Mouse (Mus musculus) forebrain, embryonic 10.5 days (tissue): ENCODE results near the gene Acer3. TPM values are rescaled to one million over a fixed set of nuclear protein-coding genes. Genes with fewer than 3 reads are reported as not detected.
"Not testable (repeated sequence)": the region's sequence is repeated elsewhere in the genome, so short reads cannot be mapped to it uniquely, and the experiment has no call there.

Source experiments
- DNase-seq: peaks from one replicate; pipeline ENCODE4 v3.0.0-alpha.2; 2017; ENCODE audit warnings: low spot score; ENCODE audit errors: extremely low spot score
- H3K27ac ChIP-seq: fragments of 300-500 bp; sonication (generic); 2 replicates; pipeline ENCODE4 v1.5.1; 2016; ENCODE audit warnings: mild to moderate bottlenecking
- H3K27me3 ChIP-seq: fragments of 300-500 bp; sonication (generic); 2 replicates; pipeline ENCODE4 v1.6.1; 2016; ENCODE audit warnings: mild to moderate bottlenecking; ENCODE audit not compliant: poor library complexity, severe bottlenecking
- H3K36me3 ChIP-seq: fragments of 300-500 bp; sonication (generic); replicated peaks from 2 replicates; pipeline ENCODE4 v1.6.1; 2016; ENCODE audit warnings: mild to moderate bottlenecking, moderate library complexity
- H3K4me1 ChIP-seq: fragments of 300-500 bp; sonication (generic); 2 replicates; pipeline ENCODE4 v1.6.1; 2016
- H3K4me3 ChIP-seq: fragments of 300-500 bp; sonication (generic); 2 replicates; pipeline ENCODE4 v1.5.1; 2016; ENCODE audit warnings: mild to moderate bottlenecking, moderate library complexity
- H3K9me3 ChIP-seq: fragments of 300-500 bp; sonication (generic); 2 replicates; pipeline ENCODE4 v1.6.1; 2016; ENCODE audit warnings: mild to moderate bottlenecking, moderate library complexity
- WGBS: fragments of 180-500 bp; shearing (Covaris S2); methylation state at CpG from one replicate; pipeline ENCODE4 v1.1.7; 2016; 5-methylcytosine and 5-hydroxymethylcytosine counted together
- polyA plus RNA-seq: library from polyadenylated mRNA; unstranded; fragments of >200 nt; fragmentation: Nextera tagmentation; extraction: Ambion mirVana; gene quantifications from 2 replicates; pipeline ENCODE4 v1.2.1, GENCODE M21; 2016

Acer3 gene
- polyA plus RNA-seq, 1 experiment from 2014 or later = 22.4 TPM

DNA sequence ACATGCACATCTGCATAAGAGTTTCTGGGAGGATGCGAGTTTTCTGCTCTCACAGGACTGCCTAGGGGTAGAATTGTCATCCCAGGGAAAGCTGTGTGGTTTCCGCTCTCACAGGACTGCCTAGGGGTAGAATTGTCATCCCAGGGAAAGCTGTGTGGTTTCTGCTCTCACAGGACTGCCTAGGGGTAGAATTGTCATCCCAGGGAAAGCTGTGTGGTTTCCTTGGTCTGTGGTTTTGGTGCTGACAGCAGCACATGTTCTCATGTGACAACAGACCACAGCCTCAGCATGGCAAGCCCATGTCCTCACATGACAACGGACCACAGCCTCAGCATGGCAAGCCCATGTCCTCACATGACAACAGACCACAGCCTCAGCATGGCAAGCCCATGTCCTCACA is 133.7 kb downstream of the Acer3 start:
- Histone ChIP-seq H3K4me1 (peaks cover 32% of the 10 kb centered on the region), H3K27me3 (peaks cover 83% of the 10 kb centered on the region)
- not testable (repeated sequence) for DNase-seq, H3K9me3 ChIP-seq, H3K27ac ChIP-seq, H3K4me3 ChIP-seq, H3K36me3 ChIP-seq
- WGBS = 79% methylated on average over 3 of the region's 3 CpGs

GRCm38 (mm10) chr7:98186637-98187036 is 134.4 kb downstream of the Acer3 start:
- H3K4me3 ChIP-seq = no peak overlapping the region
- H3K27me3 ChIP-seq = peaks cover 83% of the 10 kb centered on the region
- WGBS = 57% methylated on average over 8 of the region's 8 CpGs
- H3K36me3 ChIP-seq = no peaks in the 10 kb centered on the region
- H3K4me1 ChIP-seq = peaks cover 32% of the 10 kb centered on the region
- DNase-seq = peak; percentile 54
- H3K9me3 ChIP-seq = no peaks in the 10 kb centered on the region
- H3K27ac ChIP-seq = no peak overlapping the region

- H3K36me3 ChIP-seq = no peaks in the 10 kb centered on the region
- H3K27ac ChIP-seq = no peak overlapping the region
- 93% methylated on average over 6 of the region's 6 CpGs for WGBS
- DNase-seq = no peak
- H3K27me3 ChIP-seq = peaks cover 82% of the 10 kb centered on the region
- no peaks in the 10 kb centered on the region for H3K9me3 ChIP-seq
- no peak overlapping the region for H3K4me3 ChIP-seq
- peaks cover 32% of the 10 kb centered on the region for H3K4me1 ChIP-seq
These were observed 135.7 kb downstream of the Acer3 start for GRCm38 (mm10) chr7:98185326-98185725.

GRCm38 (mm10) chr7:98178560-98179231 is 142.3 kb downstream of the Acer3 start:
- no peak for DNase-seq
- WGBS = 88% methylated on average over 5 of the region's 5 CpGs
- Histone ChIP-seq H3K4me3 (peak overlapping the region; percentile 86), H3K27me3 (peaks cover 68% of the 10 kb centered on the region), H3K9me3 (no peaks in the 10 kb centered on the region), H3K27ac (peak overlapping the region; percentile 86), H3K4me1 (peaks cover 21% of the 10 kb centered on the region), H3K36me3 (no peaks in the 10 kb centered on the region)

- H3K27ac ChIP-seq = peak within 1 kb of the TSS; percentile 86
- H3K9me3 ChIP-seq = no peaks in the 10 kb centered on the region
- WGBS = 2% methylated on average over 44 of the region's 44 CpGs
- H3K27me3 ChIP-seq = peaks cover 61% of the 10 kb centered on the region
- peaks cover 27% of the 10 kb centered on the region for H3K4me1 ChIP-seq
- DNase-seq = peak; percentile 76
- peak within 1 kb of the TSS; percentile 86 for H3K4me3 ChIP-seq
- no peaks in the 10 kb centered on the region for H3K36me3 ChIP-seq
These were observed 143.0 kb downstream of the Acer3 start, which contains the start of gene Capn5 for GRCm38 (mm10) chr7:98177929-98178559. Capn5 (minus strand) TSS chr7:98178274.

DNA sequence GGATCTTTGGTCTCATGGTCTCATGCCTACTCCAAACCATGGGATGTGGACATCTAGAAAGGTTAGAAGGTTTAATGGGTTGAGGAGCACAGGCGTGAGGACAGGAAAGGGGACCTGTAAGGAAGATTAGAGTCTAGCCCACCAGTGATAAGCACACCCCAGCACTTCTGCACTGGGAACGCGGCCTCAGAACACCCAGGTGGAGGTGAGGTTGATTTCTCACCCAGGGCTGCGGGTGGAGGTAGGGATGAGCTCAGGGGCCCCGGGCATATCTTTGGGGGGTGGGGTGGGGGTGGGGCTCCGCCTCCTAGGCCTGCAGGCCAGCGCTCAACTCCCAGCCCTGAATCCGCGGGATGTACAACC is 143.5 kb downstream of the Acer3 start:
- no peak for DNase-seq
- H3K4me3 ChIP-seq = peak overlapping the region; percentile 86
- peaks cover 29% of the 10 kb centered on the region for H3K4me1 ChIP-seq
- peak overlapping the region; percentile 86 for H3K27ac ChIP-seq
- WGBS = 10% methylated on average over 9 of the region's 9 CpGs
- peaks cover 56% of the 10 kb centered on the region for H3K27me3 ChIP-seq
- no peaks in the 10 kb centered on the region for H3K36me3 ChIP-seq
- H3K9me3 ChIP-seq = no peaks in the 10 kb centered on the region

- peaks cover 51% of the 10 kb centered on the region for H3K27me3 ChIP-seq
- H3K27ac ChIP-seq = peak overlapping the region; percentile 86
- 62% methylated on average over 2 of the region's 2 CpGs for WGBS
- H3K9me3 ChIP-seq = no peaks in the 10 kb centered on the region
- H3K36me3 ChIP-seq = no peaks in the 10 kb centered on the region
- H3K4me1 ChIP-seq = peaks cover 34% of the 10 kb centered on the region
- DNase-seq = no peak
- peak overlapping the region; percentile 86 for H3K4me3 ChIP-seq
These were observed 143.9 kb downstream of the Acer3 start for GRCm38 (mm10) chr7:98177071-98177485.

GRCm38 (mm10) chr7:98176322-98177070 is 144.5 kb downstream of the Acer3 start:
- H3K4me3 ChIP-seq = peak overlapping the region; percentile 86; the same call in 1 of the 2 replicates

DNA sequence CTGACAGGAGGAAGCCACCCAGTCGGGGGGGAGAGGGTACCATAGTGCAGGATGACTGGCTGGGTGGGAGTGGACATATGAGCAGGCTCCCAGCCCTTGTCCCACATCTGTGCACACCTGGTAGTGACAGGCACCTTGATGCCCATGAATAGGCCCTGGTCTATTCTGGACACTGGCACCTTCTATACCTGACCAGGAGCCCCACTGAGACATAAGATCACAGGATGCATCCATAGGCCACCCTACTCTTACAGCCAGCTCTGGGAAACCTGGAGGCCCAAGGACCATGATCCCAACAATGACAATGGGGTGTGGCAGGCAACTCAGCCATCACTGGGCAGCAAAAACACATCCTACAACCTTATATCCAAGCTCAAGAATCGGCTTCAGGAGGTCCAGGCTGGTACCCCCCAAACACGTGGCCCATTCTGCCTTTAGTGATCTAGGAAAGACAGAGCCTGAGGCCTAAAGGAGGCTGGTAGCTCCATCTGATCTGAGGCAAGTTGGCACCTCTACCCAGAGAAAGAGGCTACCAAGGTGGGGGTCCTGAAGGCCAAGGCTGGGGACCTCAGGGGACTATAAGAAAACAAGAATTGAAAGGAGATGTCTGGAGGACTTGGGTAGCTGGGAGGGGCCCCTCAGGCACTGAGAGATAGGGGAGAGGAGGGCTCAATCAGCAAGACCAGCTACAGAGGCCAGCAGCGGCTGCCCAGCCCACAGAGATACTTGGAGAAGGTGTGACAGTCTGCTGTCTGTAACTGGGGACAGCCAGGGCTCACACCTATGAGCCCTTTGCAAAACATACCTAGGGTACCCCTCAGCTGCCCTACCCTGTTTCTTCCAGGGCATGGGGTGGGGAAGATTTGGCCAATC is 145.9 kb downstream of the Acer3 start:
- no peaks in the 10 kb centered on the region for H3K9me3 ChIP-seq
- no peaks in the 10 kb centered on the region for H3K36me3 ChIP-seq
- no peak for DNase-seq
- H3K4me1 ChIP-seq = peaks cover 51% of the 10 kb centered on the region
- peak overlapping the region; percentile 25; the same call in 1 of the 2 replicates for H3K27ac ChIP-seq
- 86% methylated on average over 4 of the region's 4 CpGs for WGBS
- H3K4me3 ChIP-seq = no peak overlapping the region
- H3K27me3 ChIP-seq = peaks cover 34% of the 10 kb centered on the region

More at GRCm38 (mm10) chr7:98176322-98177070, 144.5 kb downstream of the Acer3 start:
- DNase-seq = no peak
- Histone ChIP-seq H3K27me3 (peaks cover 46% of the 10 kb centered on the region), H3K36me3 (no peaks in the 10 kb centered on the region), H3K9me3 (no peaks in the 10 kb centered on the region), H3K4me1 (peaks cover 39% of the 10 kb centered on the region), H3K27ac (peak overlapping the region; percentile 86)
- 73% methylated on average over 8 of the region's 8 CpGs for WGBS

GRCm38 (mm10) chr7:98173408-98173807 is 147.6 kb downstream of the Acer3 start:
- Histone ChIP-seq H3K9me3 (no peaks in the 10 kb centered on the region), H3K4me1 (peaks cover 46% of the 10 kb centered on the region), H3K4me3 (no peak overlapping the region), H3K36me3 (no peaks in the 10 kb centered on the region), H3K27me3 (peaks cover 17% of the 10 kb centered on the region), H3K27ac (0 out of 2 replicates have a peak overlapping the region, but pooled peaks have one; percentile 16)
- WGBS = 67% methylated on average over 4 of the region's 4 CpGs
- DNase-seq = no peak

DNA sequence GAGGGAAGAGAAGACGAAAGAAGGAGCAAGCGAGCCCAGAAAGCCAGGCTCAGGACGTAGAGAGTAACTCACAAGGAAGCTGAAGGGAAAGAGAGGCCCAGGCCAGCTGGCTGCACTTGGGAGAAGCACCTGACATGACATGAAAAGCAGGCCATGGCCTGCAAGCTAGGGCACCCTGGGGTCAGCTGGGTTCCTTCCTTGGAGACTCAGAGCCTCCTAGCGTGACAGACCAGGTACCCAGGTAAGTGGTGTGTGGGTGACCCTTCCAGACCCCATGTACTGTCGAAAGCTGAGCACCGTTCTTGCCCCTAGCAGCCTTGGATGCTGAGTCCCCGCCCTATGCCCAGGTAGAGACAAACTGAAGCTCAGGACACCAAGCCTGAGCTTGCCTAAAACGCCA is 148.3 kb downstream of the Acer3 start:
- Histone ChIP-seq H3K9me3 (no peaks in the 10 kb centered on the region), H3K36me3 (no peaks in the 10 kb centered on the region), H3K4me3 (no peak overlapping the region), H3K27me3 (peaks cover 17% of the 10 kb centered on the region), H3K4me1 (peaks cover 39% of the 10 kb centered on the region), H3K27ac (peak overlapping the region; percentile 48; the same call in 1 of the 2 replicates)
- DNase-seq = no peak
- WGBS = 88% methylated on average over 8 of the region's 8 CpGs
